Mouse (Mus musculus): Measurements from ENCODE around the gene Aen. TPM values are rescaled to one million over a fixed set of nuclear protein-coding genes. Genes with fewer than 3 reads are reported as not detected.
A peak's percentile ranks its signal among the peaks of the same experiment; 100 is the strongest.

The Aen gene
- 10.6 and 14.0 TPM in 2 replicates for polyA plus RNA-seq (2012; rRNA removed)
- polyA plus RNA-seq (2014; fragmentation: Nextera tagmentation; extraction: Ambion mirVana): 12.6 and 15.0 TPM in 2 replicates

GRCm38 (mm10) chr7:78895653-78896333 is at the start of gene Aen:
Aen (plus strand) TSS chr7:78895854.
- 3% methylated on average over 53 of the region's 53 CpGs for WGBS (ENCODE audit: insufficient replicate concordance)
- Histone ChIP-seq H3K27ac (no peak within 1 kb of the TSS), H3K4me3 (ENCODE audit: insufficient read depth in 1 of 2, low read depth in 2 of 2, low read length in 2 of 2) (peak within 1 kb of the TSS; percentile 94 to 96), H3K4me2 (ENCODE audit: low read depth) (peak within 1 kb of the TSS; percentile 96), H3K27me3 (ENCODE audit: control insufficient read depth, insufficient read depth, low read length) (no peaks in the 10 kb centered on the region), H3K4me1 (replicated peaks; ENCODE audit: control insufficient read depth in 2 of 2, insufficient read depth in 2 of 2, low read length in 1 of 2) (peaks cover 14 to 15% of the 10 kb centered on the region in 2 experiments; a peak in 3 of 4 replicates), H3K9ac (replicated peaks) (peak within 1 kb of the TSS; percentile 80), H3K36me3 (replicated peaks; ENCODE audit: control insufficient read depth, insufficient read depth, low read depth) (no peaks in the 10 kb centered on the region; the same call in 1 of the 2 replicates), H3K9me3 (ENCODE audit: control insufficient read depth, low read length) (no peaks in the 10 kb centered on the region)
- ATAC-seq (ENCODE audit: insufficient read depth): peak; percentile 95
- DNase-seq (ENCODE audit: low read depth in 3 of 3, low spot score in 3 of 3): peak; percentile 97 to 98 (median 98)
- TF ChIP-seq EP300 (IDR thresholded peaks at IDR 0.05; ENCODE audit: low read depth) (no peak), CTCF (IDR thresholded peaks at IDR 0.05; ENCODE audit: low read depth) (no peak)

GRCm38 (mm10) chr7:78846066-78846716 is 49.5 kb upstream of the Aen start:
- Histone ChIP-seq H3K9ac (replicated peaks) (peak overlapping the region; percentile 74), H3K27ac (peak overlapping the region; percentile 67), H3K4me2 (ENCODE audit: low read depth) (peak overlapping the region; percentile 88), H3K4me3 (ENCODE audit: insufficient read depth in 1 of 2, low read depth in 2 of 2, low read length in 2 of 2) (peak overlapping the region; percentile 75 to 97), H3K36me3 (replicated peaks; ENCODE audit: control insufficient read depth, insufficient read depth, low read depth) (peaks cover 10% of the 10 kb centered on the region), H3K4me1 (replicated peaks; ENCODE audit: control insufficient read depth in 2 of 2, insufficient read depth in 2 of 2, low read length in 1 of 2) (peaks cover 7% of the 10 kb centered on the region in 2 experiments), H3K9me3 (ENCODE audit: control insufficient read depth, low read length) (no peaks in the 10 kb centered on the region), H3K27me3 (ENCODE audit: control insufficient read depth, insufficient read depth, low read length) (no peaks in the 10 kb centered on the region)
- DNase-seq (ENCODE audit: low read depth in 3 of 3, low spot score in 3 of 3): no peak
- TF ChIP-seq CTCF (IDR thresholded peaks at IDR 0.05; ENCODE audit: low read depth) (no peak), EP300 (IDR thresholded peaks at IDR 0.05; ENCODE audit: low read depth) (no peak)
- WGBS (ENCODE audit: insufficient replicate concordance): 8% methylated on average over 12 of the region's 12 CpGs
- ATAC-seq (ENCODE audit: insufficient read depth): no peak

- H3K27me3 ChIP-seq (ENCODE audit: control insufficient read depth, insufficient read depth, low read length): no peaks in the 10 kb centered on the region
- peak within 1 kb of the TSS; percentile 67 for H3K27ac ChIP-seq
- under 1% methylated on average over 54 of the region's 54 CpGs for WGBS (ENCODE audit: insufficient replicate concordance)
- DNase-seq (ENCODE audit: low read depth in 3 of 3, low spot score in 3 of 3) (peak; percentile 79 to 82 (median 81)), ATAC-seq (ENCODE audit: insufficient read depth) (peak; percentile 88)
- TF ChIP-seq CTCF (IDR thresholded peaks at IDR 0.05; ENCODE audit: low read depth) (peak; percentile 97), EP300 (IDR thresholded peaks at IDR 0.05; ENCODE audit: low read depth) (peak; percentile 31; the same call in 1 of the 2 replicates)
- peaks cover 10% of the 10 kb centered on the region for H3K36me3 ChIP-seq (replicated peaks; ENCODE audit: control insufficient read depth, insufficient read depth, low read depth)
- peak within 1 kb of the TSS; percentile 75 to 97 for H3K4me3 ChIP-seq (ENCODE audit: insufficient read depth in 1 of 2, low read depth in 2 of 2, low read length in 2 of 2)
- H3K9ac ChIP-seq (replicated peaks): peak within 1 kb of the TSS; percentile 74
- peak within 1 kb of the TSS; percentile 88 for H3K4me2 ChIP-seq (ENCODE audit: low read depth)
- no peaks in the 10 kb centered on the region for H3K9me3 ChIP-seq (ENCODE audit: control insufficient read depth, low read length)
- H3K4me1 ChIP-seq (replicated peaks; ENCODE audit: control insufficient read depth in 2 of 2, insufficient read depth in 2 of 2, low read length in 1 of 2): peaks cover 7% of the 10 kb centered on the region in 2 experiments
These were observed 48.8 kb upstream of the Aen start, which contains the start of gene Det1 for GRCm38 (mm10) chr7:78846737-78847434. Det1 (minus strand) TSS chr7:78847263.

- Histone ChIP-seq H3K9ac (replicated peaks) (no peak overlapping the region), H3K4me1 (replicated peaks; ENCODE audit: control insufficient read depth in 2 of 2, insufficient read depth in 2 of 2, low read length in 1 of 2) (peaks cover 0 to 4% of the 10 kb centered on the region in 2 experiments; a peak in 2 of 4 replicates), H3K36me3 (replicated peaks; ENCODE audit: control insufficient read depth, insufficient read depth, low read depth) (no peaks in the 10 kb centered on the region), H3K27ac (no peak overlapping the region), H3K27me3 (ENCODE audit: control insufficient read depth, insufficient read depth, low read length) (no peaks in the 10 kb centered on the region), H3K4me3 (ENCODE audit: insufficient read depth in 1 of 2, low read depth in 2 of 2, low read length in 2 of 2) (no peak overlapping the region), H3K4me2 (ENCODE audit: low read depth) (no peak overlapping the region), H3K9me3 (ENCODE audit: control insufficient read depth, low read length) (no peaks in the 10 kb centered on the region)
- ATAC-seq (ENCODE audit: insufficient read depth): no peak
- WGBS (ENCODE audit: insufficient replicate concordance): 30% methylated on average over 4 of the region's 4 CpGs
- no peak for DNase-seq (ENCODE audit: low read depth in 3 of 3, low spot score in 3 of 3)
- TF ChIP-seq EP300 (IDR thresholded peaks at IDR 0.05; ENCODE audit: low read depth) (no peak), CTCF (IDR thresholded peaks at IDR 0.05; ENCODE audit: low read depth) (no peak)
These were observed 41.6 kb upstream of the Aen start for GRCm38 (mm10) chr7:78854051-78854450.

Data from liver, embryonic 14.5 days (tissue).